ENCODE assay signal across 28 mouse cellular contexts in the genomic region with DNA sequence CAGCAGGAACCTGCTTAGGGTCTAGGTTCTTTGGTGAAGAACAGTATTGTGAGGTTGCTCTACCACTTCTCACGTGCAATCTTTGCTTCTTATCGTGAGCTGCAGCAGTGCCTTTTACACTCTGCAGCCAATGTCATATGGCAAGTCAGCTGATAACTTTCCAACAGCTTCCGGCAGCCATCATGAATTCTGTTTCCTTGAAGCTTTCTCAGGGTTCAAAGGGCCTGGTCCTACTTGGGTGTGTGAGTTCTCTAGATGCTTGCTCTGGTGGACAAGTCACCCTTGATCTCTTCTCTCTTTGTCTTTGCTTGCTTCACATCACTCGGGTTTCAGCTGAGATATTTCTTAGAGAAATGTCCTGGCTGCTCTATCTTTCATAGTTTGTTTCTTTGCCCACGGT.
"Had no signal": no experiment of that assay in that cellular context is flagged by ENCODE, and none has a peak within 500 bp of the region (broad histone marks: within the 10 kb centered on the region; RNA-seq: fewer than 3 reads in every experiment).

No protein-coding gene starts in this region.

- ATAC-seq: forebrain, embryonic 13.5 days; forebrain, embryonic 14.5 days; forebrain, embryonic 15.5 days; forebrain, embryonic 16.5 days; forebrain, postnatal 0 days had no signal

- H3K4me3 ChIP-seq: embryonic facial prominence, embryonic 10.5 days; embryonic facial prominence, embryonic 12.5 days; embryonic facial prominence, embryonic 13.5 days; embryonic facial prominence, embryonic 15.5 days; erythroblast, embryonic 14.5 days; forebrain, embryonic 10.5 days; forebrain, embryonic 12.5 days; forebrain, embryonic 13.5 days; forebrain, embryonic 15.5 days; gastrocnemius, adult 2 months; heart, adult 2 months had no signal

- H3K36me3 ChIP-seq: embryonic facial prominence, embryonic 10.5 days; embryonic facial prominence, embryonic 12.5 days; embryonic facial prominence, embryonic 13.5 days; embryonic facial prominence, embryonic 15.5 days; forebrain, embryonic 10.5 days; forebrain, embryonic 12.5 days; forebrain, embryonic 15.5 days had no signal

- H3K4me2 ChIP-seq: embryonic facial prominence, embryonic 12.5 days; embryonic facial prominence, embryonic 13.5 days; embryonic facial prominence, embryonic 15.5 days; forebrain, embryonic 12.5 days; forebrain, embryonic 13.5 days; forebrain, embryonic 15.5 days had no signal

- H3K27me3 ChIP-seq: embryonic facial prominence, embryonic 12.5 days; embryonic facial prominence, embryonic 13.5 days; embryonic facial prominence, embryonic 15.5 days; forebrain, embryonic 12.5 days; forebrain, embryonic 13.5 days; forebrain, embryonic 15.5 days had no signal

- H3K4me1 ChIP-seq: embryonic facial prominence, embryonic 12.5 days; embryonic facial prominence, embryonic 13.5 days; embryonic facial prominence, embryonic 15.5 days; forebrain, embryonic 15.5 days had no signal

- H3K9ac ChIP-seq: embryonic facial prominence, embryonic 12.5 days; embryonic facial prominence, embryonic 13.5 days; embryonic facial prominence, embryonic 15.5 days; forebrain, embryonic 12.5 days; forebrain, embryonic 13.5 days; forebrain, embryonic 15.5 days; forebrain, postnatal 0 days had no signal

- H3K27ac ChIP-seq: embryonic facial prominence, embryonic 10.5 days; embryonic facial prominence, embryonic 12.5 days; embryonic facial prominence, embryonic 13.5 days; embryonic facial prominence, embryonic 15.5 days; forebrain, embryonic 10.5 days; forebrain, embryonic 12.5 days; forebrain, embryonic 13.5 days; forebrain, embryonic 15.5 days; gastrocnemius, adult 2 months; heart, adult 2 months had no signal

- H3K9me3 ChIP-seq: embryonic facial prominence, embryonic 12.5 days; embryonic facial prominence, embryonic 13.5 days; embryonic facial prominence, embryonic 15.5 days; forebrain, embryonic 15.5 days had no signal

- DNase-seq: cerebellum, adult 2 months; cerebellum, adult 8-10 months; cerebellum, adult 9-10 months; cerebellum, adult 9-11 months; cerebellum, postnatal 10 days; cerebellum, postnatal 14 days; cerebellum, postnatal 25 days; cerebellum, postnatal 36 days; embryo, embryonic 11 days; forebrain, postnatal 0 days; gastrocnemius, adult 2 months; gastrocnemius, postnatal 10 days; gastrocnemius, postnatal 14 days; gastrocnemius, postnatal 25 days; gastrocnemius, postnatal 36 days; heart, adult 18-20 months; heart, adult 2 months had no signal
